Mouse (Mus musculus) naive thymus-derived CD4-positive, alpha-beta T cell, adult 2 months (primary cell): Measurements from ENCODE around the gene Haus7.

Experiments
- DNase-seq: peaks from one replicate; pipeline ENCODE4 v3.0.0-alpha.2; 2011; ENCODE audit warnings: low read depth

The Haus7 gene

DNA sequence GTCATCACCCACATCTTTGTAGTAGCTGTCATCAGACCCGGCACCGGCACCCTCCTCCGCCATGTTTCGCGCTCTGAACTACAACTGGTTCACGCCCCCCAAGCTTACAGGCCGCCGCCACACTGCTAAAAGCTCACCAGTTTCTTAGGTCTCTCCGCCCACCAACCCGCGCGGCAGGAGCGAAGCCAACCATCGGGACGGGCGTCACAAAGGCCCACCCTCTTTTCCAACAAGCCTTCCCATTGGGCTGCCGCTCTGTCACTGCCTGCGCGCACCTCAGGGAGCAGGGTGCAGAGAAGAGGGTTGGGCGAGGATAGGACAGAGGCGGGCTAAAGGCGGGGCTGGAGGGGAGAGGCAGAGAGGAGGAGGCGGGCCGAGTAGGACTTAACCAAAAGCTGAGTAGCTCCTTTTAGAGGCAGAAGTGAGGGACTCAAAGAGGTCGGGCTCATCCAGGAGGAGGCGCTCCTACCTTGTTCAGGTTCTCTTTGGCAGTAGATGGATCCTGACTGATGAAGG lies at the start of gene Haus7:
Gene Haus7, minus strand, starts transcription at position 168 of the 516 bp plus-strand sequence.
- peak; percentile 93 for DNase-seq

DNA sequence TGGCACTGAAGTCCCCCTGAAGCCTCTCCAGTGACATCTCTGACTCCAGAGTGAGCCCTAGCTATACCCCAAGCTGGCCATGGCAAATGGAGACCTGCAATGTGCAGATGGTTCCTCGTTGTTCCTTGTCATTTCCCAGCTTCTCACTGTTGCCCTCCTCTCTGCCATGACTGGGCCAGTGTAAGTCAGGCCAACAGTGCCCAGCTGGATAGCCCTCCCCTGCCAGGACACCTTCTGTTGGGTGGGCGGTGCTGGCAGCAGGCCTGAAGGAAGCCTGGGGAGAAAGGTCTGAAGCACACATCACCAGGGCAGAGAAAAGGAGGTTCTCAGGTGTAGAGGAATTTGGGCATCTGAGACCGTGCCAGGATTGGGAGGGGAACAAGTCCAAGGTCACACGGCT lies 47.7 kb upstream of the Haus7 start:
- no peak for DNase-seq

GRCm38 (mm10) chrX:73505130-73505735 lies 46.4 kb upstream of the Haus7 start:
- no peak for DNase-seq

DNA sequence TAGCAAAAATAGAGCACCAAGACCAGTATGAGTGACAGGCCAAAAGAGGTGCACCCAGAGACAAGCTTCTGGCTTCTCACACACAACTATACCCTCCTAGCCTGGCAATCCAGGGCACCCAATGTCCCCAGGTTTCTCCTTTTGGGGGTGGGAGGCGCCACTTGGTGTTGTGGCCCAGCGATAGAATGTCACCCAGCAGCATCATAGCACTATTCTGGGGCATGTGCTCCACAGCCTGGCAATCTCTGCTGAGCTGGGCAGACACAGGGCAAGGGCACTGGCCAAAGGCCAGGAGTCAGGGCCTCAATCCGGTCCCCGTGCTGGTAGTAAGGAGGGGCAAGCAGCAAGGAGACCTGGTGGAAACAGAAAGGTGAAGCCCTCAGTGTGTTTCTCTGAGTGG lies 37.9 kb upstream of the Haus7 start:
- DNase-seq, result no peak

DNA sequence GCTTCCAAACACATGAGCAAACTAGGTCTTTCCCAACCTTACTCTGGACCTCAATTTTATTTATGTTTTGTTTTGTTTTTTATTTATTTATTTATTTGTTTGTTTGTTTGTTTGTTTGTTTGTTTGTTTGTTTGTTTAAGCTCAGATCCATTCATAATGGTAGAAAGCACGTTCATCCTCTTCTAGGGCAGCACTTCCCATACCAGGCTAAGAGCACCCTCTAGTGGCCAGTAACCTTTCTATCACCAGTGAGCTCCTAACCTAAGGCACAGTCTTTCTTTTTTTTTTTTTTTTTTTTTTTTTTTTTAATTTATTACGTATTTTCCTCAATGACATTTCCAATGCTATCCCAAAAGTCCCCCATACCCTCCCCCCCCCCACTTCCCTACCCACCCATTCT lies 34.7 kb upstream of the Haus7 start:
- peak; percentile 79 for DNase-seq

GRCm38 (mm10) chrX:73490804-73491203 lies 32.0 kb upstream of the Haus7 start:
- no peak for DNase-seq

DNA sequence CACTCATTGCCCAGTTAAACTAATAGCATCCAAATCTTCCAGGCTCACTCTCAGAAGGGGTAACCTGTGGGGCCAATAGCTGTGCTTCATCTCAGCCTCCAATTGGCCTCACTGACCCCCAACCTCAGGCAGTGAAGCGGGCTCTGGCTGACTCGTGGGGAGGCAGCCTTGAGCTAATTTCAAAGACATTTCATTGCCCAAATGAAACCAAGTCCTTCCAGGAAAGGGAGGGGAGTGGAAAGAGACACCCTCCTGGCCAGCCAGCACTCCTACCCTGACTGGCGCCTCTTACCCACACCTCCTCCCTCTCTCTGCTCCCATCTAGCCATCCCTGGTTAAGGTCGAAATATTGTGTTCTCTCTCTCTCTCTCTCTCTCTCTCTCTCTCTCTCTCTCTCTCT lies 31.3 kb upstream of the Haus7 start:
- no peak for DNase-seq

GRCm38 (mm10) chrX:73486920-73487319 lies 28.1 kb upstream of the Haus7 start:
- DNase-seq, result no peak

DNA sequence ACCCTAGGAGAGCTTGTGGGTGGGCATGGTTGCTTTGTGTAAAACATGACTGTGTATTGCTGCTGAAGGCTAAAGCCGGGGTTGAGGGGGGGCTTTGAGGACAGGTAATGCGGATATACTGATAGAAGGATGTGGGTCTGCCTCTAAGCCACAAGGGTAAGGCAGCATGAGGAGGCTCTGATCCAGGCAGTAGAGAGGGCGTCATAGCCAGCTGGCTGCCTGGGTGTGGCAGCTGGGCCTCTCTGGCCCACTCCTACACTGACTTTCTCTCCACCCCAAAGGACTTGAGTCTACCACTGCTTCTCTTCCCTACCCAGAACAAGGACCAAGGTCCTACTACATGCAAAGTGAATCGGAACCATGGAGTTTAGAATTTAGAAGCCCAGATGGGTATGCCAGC lies 26.0 kb upstream of the Haus7 start:
- DNase-seq, result no peak

DNA sequence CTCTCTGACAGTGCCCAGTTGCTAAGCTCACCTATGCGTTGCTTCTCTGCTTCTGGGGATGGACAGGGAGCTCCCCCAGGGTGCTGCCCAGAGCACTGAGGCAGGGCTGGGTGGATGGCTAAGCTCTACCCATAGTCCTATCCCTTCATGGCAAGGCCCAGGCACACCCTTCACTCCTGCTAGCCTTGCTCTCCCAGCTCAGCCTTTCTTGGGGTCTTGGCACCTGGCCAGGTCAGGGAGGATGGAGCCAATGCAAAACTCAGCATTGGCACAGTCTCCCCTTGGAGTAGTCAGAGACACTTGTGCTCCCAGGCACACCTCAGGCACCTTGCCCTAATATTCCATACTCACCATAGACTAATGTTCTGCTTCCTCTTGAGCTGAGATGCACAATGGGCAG lies 25.2 kb upstream of the Haus7 start:
- DNase-seq, result no peak

GRCm38 (mm10) chrX:73483484-73483810 lies 24.6 kb upstream of the Haus7 start, which contains the start of gene Bgn:
Gene Bgn, plus strand, starts transcription at chrX:73483602.
- DNase-seq, result no peak

DNA sequence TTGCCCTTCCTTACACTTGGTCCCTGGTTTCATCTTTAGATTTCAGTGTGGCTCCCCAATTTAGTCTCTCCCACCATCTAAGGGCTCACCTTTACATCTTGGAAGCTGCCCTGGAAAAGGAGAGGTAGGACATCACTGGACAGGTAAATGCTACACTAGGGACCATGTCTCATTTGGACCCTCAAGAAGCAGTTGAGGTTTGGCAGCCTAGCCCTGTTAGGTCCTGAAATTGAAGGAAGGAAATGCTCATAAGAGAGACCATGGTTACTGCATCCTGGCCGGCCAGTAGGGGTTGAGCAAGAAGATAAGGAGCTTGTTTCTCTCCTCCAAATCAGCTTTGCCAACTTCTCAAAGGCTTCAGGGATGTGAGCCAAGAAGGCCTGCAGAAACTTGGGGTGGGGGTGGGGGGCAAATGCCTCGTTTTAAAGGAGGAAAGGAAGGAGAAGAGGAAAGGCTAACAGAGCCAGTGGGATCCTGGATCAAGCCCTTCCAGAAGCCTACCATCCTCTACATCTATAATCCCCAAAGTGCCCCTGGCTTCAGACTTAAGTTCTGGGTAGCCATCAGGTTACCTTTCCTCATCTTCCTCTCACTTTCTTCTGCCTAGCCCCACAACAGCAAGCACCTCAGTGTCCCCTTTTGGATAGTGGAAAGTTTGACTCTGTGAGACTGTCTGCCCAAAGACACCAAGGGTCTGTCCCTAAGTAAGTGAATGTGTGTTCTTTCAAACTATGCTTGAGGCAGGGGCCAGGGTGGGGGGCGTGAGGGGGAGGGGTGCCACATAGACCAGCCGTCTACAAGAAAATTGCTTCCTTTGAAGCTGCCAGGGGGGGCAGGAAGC lies 24.0 kb upstream of the Haus7 start:
- DNase-seq, result no peak

DNA sequence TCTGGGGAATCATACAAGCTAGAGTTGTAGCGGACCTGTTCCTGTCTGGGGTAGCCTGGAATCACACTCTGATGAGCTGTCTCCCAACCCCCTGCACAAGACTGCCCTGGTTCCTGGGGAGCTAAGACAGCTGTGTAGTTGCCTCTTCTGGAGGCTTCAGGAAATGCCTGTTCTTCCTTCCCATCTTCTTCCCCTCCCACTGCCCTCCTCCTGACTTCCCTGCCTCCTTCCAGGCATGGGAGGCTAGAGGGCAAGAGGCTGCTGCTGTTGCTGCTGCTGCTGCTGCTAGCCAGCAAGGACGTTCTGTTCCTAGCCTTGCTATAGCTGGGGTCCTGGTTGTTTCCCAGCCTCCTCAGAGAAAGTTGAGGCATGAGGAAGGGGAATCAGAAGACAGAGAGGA lies 21.5 kb upstream of the Haus7 start:
- no peak for DNase-seq

- DNase-seq, result no peak
Measured at GRCm38 (mm10) chrX:73479656-73480055, 20.8 kb upstream of the Haus7 start.

DNA sequence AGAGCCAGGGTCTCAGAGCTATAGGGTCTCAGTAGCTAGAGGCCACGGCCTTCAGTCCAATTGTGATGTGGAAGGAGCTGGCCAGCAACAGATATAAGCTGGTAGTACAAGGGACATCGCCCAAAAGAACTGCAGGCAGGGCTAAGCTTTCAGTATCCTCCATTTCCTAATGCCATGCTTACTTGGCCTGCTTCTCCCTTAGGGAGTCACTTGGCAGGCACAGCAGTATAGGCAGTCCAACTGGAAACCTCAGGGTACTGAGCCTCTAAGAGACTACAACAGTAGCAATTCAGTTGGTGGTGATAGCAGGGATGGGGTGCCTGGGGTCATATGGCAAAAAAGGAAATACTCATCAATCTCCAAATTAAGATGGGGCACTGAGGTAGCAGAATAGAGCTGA lies 18.7 kb upstream of the Haus7 start:
- DNase-seq, result no peak

DNA sequence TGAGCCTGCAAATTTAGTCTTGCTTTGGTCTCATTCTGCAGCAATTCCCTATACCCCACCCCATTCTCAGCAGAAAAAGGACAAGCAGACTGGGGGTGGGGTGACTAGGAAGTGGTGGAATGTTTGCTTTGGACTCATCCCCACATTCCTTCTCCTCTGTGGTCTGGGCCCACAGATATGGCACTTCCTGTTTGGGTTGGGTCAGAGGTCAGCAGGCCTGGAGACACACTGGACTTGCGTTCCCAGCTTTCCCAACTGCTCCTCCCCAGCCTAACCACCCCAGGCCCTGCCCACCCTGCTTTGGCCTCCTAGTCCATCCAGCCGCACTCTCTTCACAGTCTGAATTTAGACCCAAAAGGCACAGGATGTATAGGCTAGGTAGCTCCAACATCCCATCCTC lies 17.8 kb upstream of the Haus7 start:
- no peak for DNase-seq

DNA sequence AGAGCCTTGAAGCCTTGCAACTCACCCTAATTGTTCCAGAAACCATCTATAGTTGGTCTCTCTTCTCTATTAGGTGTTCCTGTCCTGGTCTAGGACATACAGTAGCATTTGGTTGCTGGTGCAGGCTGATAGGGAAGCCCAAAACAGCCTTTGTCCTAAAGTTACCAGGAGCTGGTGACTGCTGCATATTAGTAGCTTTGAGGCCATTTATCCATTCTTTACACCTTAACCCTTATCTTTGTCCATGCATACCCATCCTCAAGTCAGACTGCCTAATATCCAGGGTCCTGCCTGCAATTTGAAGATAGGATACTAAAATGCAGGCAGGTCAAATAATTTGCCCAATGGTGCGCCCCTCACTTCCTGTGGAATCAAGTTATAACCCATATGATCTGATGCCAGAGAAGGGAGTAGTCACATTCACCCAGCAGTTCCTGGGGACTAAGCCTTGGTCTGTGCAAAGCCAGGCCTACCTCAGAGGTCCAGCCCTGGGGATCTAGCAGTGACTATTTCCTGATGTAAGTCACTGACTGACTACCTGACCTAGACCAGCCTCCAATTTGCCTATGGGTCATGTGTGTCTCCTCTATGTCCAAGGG lies 16.9 kb upstream of the Haus7 start:
- no peak for DNase-seq

- DNase-seq, result no peak
Measured at GRCm38 (mm10) chrX:73474340-73475165, 15.7 kb upstream of the Haus7 start.

DNA sequence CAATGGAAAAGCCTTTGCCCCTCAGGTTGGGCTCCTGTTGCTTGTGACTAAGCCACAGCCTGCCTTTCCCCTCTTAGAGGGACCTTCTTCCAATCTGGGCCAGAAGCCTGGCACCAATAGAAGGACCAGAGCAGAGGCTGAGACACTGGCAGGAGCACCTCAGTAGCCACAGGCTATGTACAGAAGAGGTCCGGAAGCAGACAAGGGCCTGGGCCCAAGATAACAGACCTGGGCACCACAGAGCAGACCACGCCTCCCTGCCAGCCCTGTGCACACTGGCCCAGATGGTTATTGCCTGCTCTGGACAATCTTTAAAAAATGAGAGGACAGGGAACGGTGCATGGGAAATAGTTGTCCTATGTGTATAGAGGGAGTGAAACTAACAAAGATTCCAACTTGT lies 12.9 kb upstream of the Haus7 start:
- DNase-seq, result no peak

DNA sequence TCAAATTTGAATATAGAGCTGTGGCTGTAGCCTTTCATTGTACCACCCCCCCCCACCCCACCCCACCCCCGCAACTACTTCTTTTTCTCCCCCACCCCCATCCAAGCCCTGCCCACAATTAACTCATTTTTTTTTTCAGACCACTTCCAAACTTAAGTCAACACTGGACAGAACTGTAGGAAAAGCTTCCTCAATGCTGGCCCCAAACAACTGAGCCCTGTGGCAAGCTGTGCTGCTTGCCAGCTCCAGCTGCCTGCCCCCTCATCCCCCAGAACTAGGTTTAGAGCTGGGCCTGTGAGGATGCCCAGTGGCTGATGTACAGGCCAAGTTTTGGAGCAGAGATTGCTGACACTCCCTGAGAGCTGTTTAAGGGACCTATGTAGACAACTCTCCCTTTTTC lies 9.9 kb upstream of the Haus7 start:
- no peak for DNase-seq

DNA sequence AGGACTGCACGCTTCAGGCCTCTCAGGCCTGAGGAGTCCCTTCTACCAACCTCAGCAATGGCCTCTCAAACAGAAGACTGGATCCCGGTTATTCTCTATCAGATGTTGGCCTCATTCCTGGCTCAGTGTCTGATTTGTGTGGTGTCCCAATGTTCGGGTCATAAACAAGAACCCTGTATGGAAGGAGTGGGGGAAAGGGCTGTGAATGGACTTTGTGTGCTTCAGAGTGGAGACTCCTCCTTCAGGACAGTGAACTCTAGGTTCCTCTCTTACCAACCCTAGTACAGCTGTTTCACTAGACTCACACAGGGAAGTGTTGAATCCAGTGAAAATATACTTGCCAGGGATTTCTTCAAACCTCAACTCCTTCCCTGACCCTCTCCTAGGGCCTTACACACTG lies 9.5 kb upstream of the Haus7 start:
- no peak for DNase-seq
